Mouse (Mus musculus) colon, adult 2 months (tissue): ENCODE measurements around the gene Olfr348. TPM values are rescaled to one million over a fixed set of nuclear protein-coding genes. Genes with fewer than 3 reads are reported as not detected.

ENCODE experiments used
- polyA plus RNA-seq: library from polyadenylated mRNA; depleted of rRNA; stranded (reverse); fragments of >200 nt; gene quantifications from 2 replicates; pipeline ENCODE4 v1.2.3, GENCODE M21; 2012; rRNA removed

Gene Olfr348
- not detected in 2 replicates for polyA plus RNA-seq

DNA sequence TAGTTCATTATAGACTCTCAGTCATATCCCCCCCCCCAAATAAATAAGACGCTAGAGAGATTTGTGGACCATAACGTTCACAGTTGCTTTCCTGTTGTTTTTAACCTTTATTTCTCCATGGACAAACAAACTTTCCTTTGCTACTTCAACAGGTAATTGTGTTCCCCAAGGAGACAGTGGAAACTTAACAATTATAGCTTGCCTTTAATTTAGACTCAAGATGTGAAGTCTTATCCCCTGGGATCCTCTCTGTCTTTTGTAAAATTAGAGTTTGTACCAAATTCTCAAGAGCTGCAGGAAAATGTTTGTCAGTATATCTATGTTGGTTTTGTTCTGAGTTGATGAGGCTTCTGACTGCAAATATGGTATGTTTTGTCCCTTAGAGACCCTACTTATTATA is at the start of gene Olfr348:
TSS of gene Olfr348 (plus strand) at position 301 of the 400 bp plus-strand sequence.

DNA sequence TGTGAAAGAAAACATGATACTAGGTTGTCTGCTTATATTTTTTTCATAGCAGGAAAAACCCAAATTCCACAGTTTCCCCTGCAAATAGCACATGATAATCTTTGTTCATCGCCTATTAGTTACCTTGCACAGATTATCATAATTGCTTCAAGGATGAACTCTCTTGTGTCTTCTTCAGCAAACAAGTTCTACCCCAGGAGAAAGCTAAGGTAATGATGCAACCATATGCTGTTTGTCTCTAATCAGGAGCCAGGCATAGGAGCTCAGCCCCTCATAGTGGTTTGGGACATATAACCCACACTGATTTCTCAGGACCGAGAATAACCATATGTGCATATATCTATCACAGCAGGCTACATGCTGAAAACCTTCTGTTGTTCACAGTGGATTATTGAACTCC is 6.2 kb downstream of the Olfr348 start, which contains the start of gene Olfr50:
TSS of gene Olfr50 (plus strand) at position 301 of the 400 bp plus-strand sequence.

DNA sequence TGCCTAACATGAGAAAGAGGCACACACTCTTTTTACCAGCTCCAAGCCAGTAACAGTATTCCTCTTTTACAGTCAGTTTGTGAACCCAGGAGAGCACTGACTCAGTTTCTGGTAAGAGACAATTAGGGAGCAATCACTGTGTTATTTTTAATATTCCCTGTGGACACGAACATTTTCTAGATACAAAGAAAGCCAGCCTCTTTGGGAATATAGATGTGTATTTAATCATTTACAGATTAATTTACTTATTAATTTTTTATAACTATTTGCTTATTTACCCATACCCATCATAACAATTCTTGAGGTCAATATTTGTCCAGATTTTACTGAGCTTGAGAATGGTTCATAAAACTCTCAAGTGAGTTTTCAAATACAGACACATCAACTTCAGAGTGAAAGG is 32.9 kb downstream of the Olfr348 start, which contains the start of gene Olfr3:
TSS of gene Olfr3 (minus strand) at position 101 of the 400 bp plus-strand sequence.

Other genes starting within 250 kb of the Olfr348 start
- gene Olfr344, start 217.6 kb upstream of the Olfr348 start, polyA plus RNA-seq, result not detected in 2 replicates
- gene Olfr345, start 144.2 kb upstream of the Olfr348 start, polyA plus RNA-seq, result not detected in 2 replicates
- gene Olfr346, start 98.5 kb upstream of the Olfr348 start, polyA plus RNA-seq, result not detected in 2 replicates
- gene Olfr347, start 52.4 kb upstream of the Olfr348 start, polyA plus RNA-seq, result not detected in 2 replicates
- not detected in 2 replicates for gene Olfr50, start 6.3 kb downstream of the Olfr348 start, polyA plus RNA-seq
- gene Olfr3, start 32.8 kb downstream of the Olfr348 start, polyA plus RNA-seq, result not detected in 2 replicates
- not detected in 2 replicates for gene Olfr350, start 62.0 kb downstream of the Olfr348 start, polyA plus RNA-seq
- gene Olfr351, start 78.4 kb downstream of the Olfr348 start, polyA plus RNA-seq, result not detected in 2 replicates
- gene Olfr352, start 84.2 kb downstream of the Olfr348 start, polyA plus RNA-seq, result not detected in 2 replicates
- gene Olfr353, start 108.7 kb downstream of the Olfr348 start, polyA plus RNA-seq, result not detected in 2 replicates
- not detected in 2 replicates for gene Olfr354, start 121.4 kb downstream of the Olfr348 start, polyA plus RNA-seq
- gene Olfr355, start 144.6 kb downstream of the Olfr348 start, polyA plus RNA-seq, result not detected in 2 replicates
- gene Olfr356, start 152.8 kb downstream of the Olfr348 start, polyA plus RNA-seq, result not detected in 2 replicates
- not detected in 2 replicates for gene Olfr357, start 209.6 kb downstream of the Olfr348 start, polyA plus RNA-seq
- gene Olfr358, start 225.1 kb downstream of the Olfr348 start, polyA plus RNA-seq, result not detected in 2 replicates